Comparison of ENCODE assay signal across 20 mouse cellular contexts in the genomic region with DNA sequence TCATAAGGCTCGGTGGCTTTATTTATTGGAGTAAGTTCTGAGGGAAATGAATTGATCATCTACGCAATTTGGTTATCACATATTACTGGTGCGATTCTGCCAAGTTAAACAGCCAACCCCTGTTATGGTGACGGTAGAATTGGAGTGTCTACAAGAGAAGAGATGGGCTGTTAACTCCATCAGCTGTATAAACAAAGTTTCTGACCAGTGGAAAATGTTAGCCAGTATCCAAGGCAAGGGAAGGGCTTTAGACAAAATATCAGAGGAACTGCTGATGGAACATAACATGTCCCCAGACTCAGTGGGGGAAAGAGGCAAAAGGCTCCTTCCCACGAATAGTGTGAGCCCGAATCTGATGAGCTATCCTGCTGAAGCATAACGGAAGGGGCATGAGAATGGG.
A peak's percentile ranks its signal among the peaks of the same experiment; 100 is the strongest.
DNase-seq lines count a peak whose midpoint lies in the region; ATAC-seq and TF ChIP-seq lines count a peak whose summit lies in the region.
"Had no signal": no experiment of that assay in that cellular context is flagged by ENCODE, and none has a peak within 500 bp of the region (broad histone marks: within the 10 kb centered on the region; RNA-seq: fewer than 3 reads in every experiment).

No protein-coding gene starts in this region.

- ATAC-seq in lung, postnatal 0 days, result no peak
- ATAC-seq in heart, embryonic 14.5 days (ENCODE audit: insufficient number of reproducible peaks, insufficient read depth, low FRiP score, low read depth), result 0 out of 2 replicates have a peak, but pooled peaks have one; percentile 35
- ATAC-seq in monocyte, adult 5-6 weeks (replicated peaks; ENCODE audit: insufficient number of reproducible peaks, low FRiP score, low TSS enrichment, poor library complexity, severe bottlenecking), result no peak
- ATAC-seq in forebrain, embryonic 13.5 days, result no peak
- ATAC-seq: forebrain, embryonic 16.5 days; hindbrain, postnatal 0 days had no signal

- no peak overlapping the region for H3K4me3 ChIP-seq in lung, postnatal 0 days (ENCODE audit: low read depth, low read length)
- no peak overlapping the region for H3K4me3 ChIP-seq in heart, embryonic 14.5 days (ENCODE audit: control insufficient read depth in 1 of 2, insufficient read depth in 1 of 2, low read depth in 1 of 2, low read length in 2 of 2)
- no peak overlapping the region for H3K4me3 ChIP-seq in forebrain, embryonic 13.5 days
- H3K4me3 ChIP-seq: embryonic facial prominence, embryonic 15.5 days; heart, embryonic 13.5 days; hindbrain, embryonic 13.5 days had no signal

- no peak overlapping the region for H3K9ac ChIP-seq in lung, postnatal 0 days (replicated peaks; ENCODE audit: low read depth)
- H3K9ac ChIP-seq in heart, embryonic 14.5 days (ENCODE audit: low read length), result no peak overlapping the region
- no peak overlapping the region for H3K9ac ChIP-seq in forebrain, embryonic 13.5 days
- H3K9ac ChIP-seq: embryonic facial prominence, embryonic 15.5 days; heart, embryonic 13.5 days; hindbrain, embryonic 13.5 days had no signal

- no peaks in the 10 kb centered on the region for H3K27me3 ChIP-seq in lung, postnatal 0 days (replicated peaks; ENCODE audit: insufficient read depth, low read length)
- H3K27me3 ChIP-seq in heart, embryonic 14.5 days (ENCODE audit: control insufficient read depth, insufficient read depth, low read length), result no peaks in the 10 kb centered on the region
- no peaks in the 10 kb centered on the region for H3K27me3 ChIP-seq in forebrain, embryonic 13.5 days
- H3K27me3 ChIP-seq: CH12.LX; embryonic facial prominence, embryonic 15.5 days; heart, embryonic 13.5 days; hindbrain, embryonic 13.5 days had no signal

- peak; percentile 49 to 54 for DNase-seq in heart, adult 18-20 months
- no peak for DNase-seq in heart, postnatal 25 days (ENCODE audit: low spot score)
- DNase-seq in lung, postnatal 10 days, result peak; percentile 9
- no peak for DNase-seq in lung, postnatal 0 days (ENCODE audit: low spot score)
- DNase-seq: adrenal gland, adult 8-10 months; adrenal gland, postnatal 36 days; cerebellum, adult 2 months; cerebellum, postnatal 10 days; gastrocnemius, postnatal 25 days; kidney, adult 11 months; kidney, adult 9 months had no signal

- no peaks in the 10 kb centered on the region for H3K36me3 ChIP-seq in lung, postnatal 0 days (ENCODE audit: insufficient read depth, low read length)
- no peaks in the 10 kb centered on the region for H3K36me3 ChIP-seq in heart, embryonic 14.5 days (ENCODE audit: control insufficient read depth, insufficient read depth, low read length)
- H3K36me3 ChIP-seq in forebrain, embryonic 13.5 days (ENCODE audit: poor library complexity, severe bottlenecking), result no peaks in the 10 kb centered on the region
- H3K36me3 ChIP-seq: embryonic facial prominence, embryonic 15.5 days; heart, embryonic 13.5 days; hindbrain, embryonic 13.5 days had no signal

- H3K9me3 ChIP-seq in lung, postnatal 0 days (ENCODE audit: low read length), result no peaks in the 10 kb centered on the region
- no peaks in the 10 kb centered on the region for H3K9me3 ChIP-seq in heart, embryonic 14.5 days (ENCODE audit: control insufficient read depth, low read length)
- no peaks in the 10 kb centered on the region for H3K9me3 ChIP-seq in forebrain, embryonic 13.5 days (replicated peaks)
- H3K9me3 ChIP-seq: embryonic facial prominence, embryonic 15.5 days; heart, embryonic 13.5 days; hindbrain, embryonic 13.5 days had no signal

- H3K27ac ChIP-seq in lung, postnatal 0 days (ENCODE audit: low read length), result no peak overlapping the region
- H3K27ac ChIP-seq in heart, embryonic 14.5 days (replicated peaks in 1 of 2; ENCODE audit: control insufficient read depth in 1 of 2, insufficient read depth in 1 of 2, low read depth in 2 of 2, low read length in 2 of 2), result no peak overlapping the region
- no peak overlapping the region for H3K27ac ChIP-seq in forebrain, embryonic 13.5 days
- H3K27ac ChIP-seq: embryonic facial prominence, embryonic 15.5 days; heart, embryonic 13.5 days; hindbrain, embryonic 13.5 days; hindbrain, postnatal 0 days had no signal

- no peak for TF ChIP-seq CTCF in lung, postnatal 0 days (IDR thresholded peaks at IDR 0.05)

- no peaks in the 10 kb centered on the region for H3K4me1 ChIP-seq in lung, postnatal 0 days (ENCODE audit: insufficient read depth, low read depth, low read length)
- no peaks in the 10 kb centered on the region for H3K4me1 ChIP-seq in heart, embryonic 14.5 days (ENCODE audit: control insufficient read depth in 2 of 2, insufficient read depth in 2 of 2, low read length in 2 of 2)
- no peaks in the 10 kb centered on the region for H3K4me1 ChIP-seq in forebrain, embryonic 13.5 days
- H3K4me1 ChIP-seq: embryonic facial prominence, embryonic 15.5 days; heart, embryonic 13.5 days; hindbrain, embryonic 13.5 days had no signal

- TF ChIP-seq EP300 in lung, postnatal 0 days (IDR thresholded peaks at IDR 0.05), result no peak

- intact Hi-C loops in heart, postnatal 25 days (cut with DNase I), result no loop called here

- WGBS in lung, postnatal 0 days, result 70% methylated on average over 7 of the region's 7 CpGs
- 59% methylated on average over 7 of the region's 7 CpGs for WGBS in heart, embryonic 14.5 days
- WGBS in forebrain, embryonic 13.5 days, result 95% methylated on average over 7 of the region's 7 CpGs

- H3K4me2 ChIP-seq in lung, postnatal 0 days (replicated peaks; ENCODE audit: low read depth, low read length), result no peak overlapping the region
- no peak overlapping the region for H3K4me2 ChIP-seq in heart, embryonic 14.5 days (ENCODE audit: low read length)
- H3K4me2 ChIP-seq in forebrain, embryonic 13.5 days, result no peak overlapping the region
- H3K4me2 ChIP-seq: embryonic facial prominence, embryonic 15.5 days; heart, embryonic 13.5 days; hindbrain, embryonic 13.5 days had no signal

Comparison
In these comparisons a context has a peak if more than half of its experiments do, and no peak if none do; other contexts are left out.
1. DNase-seq: peak in heart, adult 18-20 months (2 of 2) and lung, postnatal 10 days (single experiment); none in heart, postnatal 25 days (single experiment) and lung, postnatal 0 days (single experiment).